Mouse (Mus musculus): ENCODE measurements around the gene Arfgef2. TPM values are rescaled to one million over a fixed set of nuclear protein-coding genes. Genes with fewer than 3 reads are reported as not detected.

The Arfgef2 gene
- total and polyA plus RNA-seq, 2 experiments from 2014 or later, result 3.4 to 27.8 TPM

DNA sequence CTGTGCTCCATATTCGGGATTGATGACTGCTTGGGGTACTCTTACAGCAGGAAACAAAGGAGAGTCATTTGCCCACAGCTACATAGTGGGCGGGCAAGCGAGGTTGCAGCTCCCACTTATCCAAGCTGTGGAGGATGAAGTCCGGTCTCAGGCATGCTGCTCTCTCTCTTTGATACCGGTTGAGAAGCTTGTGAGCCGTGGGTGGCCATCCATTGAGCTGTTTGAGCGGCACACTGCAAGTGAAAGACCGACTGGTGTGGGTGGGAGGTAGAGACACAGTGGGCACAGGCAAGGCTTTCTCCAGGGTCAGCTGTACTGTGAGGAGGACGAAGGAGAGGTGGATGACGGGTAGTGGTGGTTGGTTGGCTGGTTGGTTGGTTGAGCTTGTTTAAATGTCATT lies 5.4 kb downstream of the Arfgef2 start:
- ATAC-seq (ENCODE audit: low FRiP score) (no peak), DNase-seq (ENCODE audit: low spot score) (no peak)
- Histone ChIP-seq H3K27me3 (ENCODE audit: insufficient read depth, low read length) (no peaks in the 10 kb centered on the region), H3K9me3 (ENCODE audit: low read length) (no peaks in the 10 kb centered on the region), H3K4me3 (ENCODE audit: low read depth, low read length) (no peak overlapping the region), H3K27ac (ENCODE audit: low read depth, low read length) (no peak overlapping the region), H3K4me1 (ENCODE audit: insufficient read depth, low read length) (peaks cover 9% of the 10 kb centered on the region; the same call in 1 of the 2 replicates), H3K4me2 (ENCODE audit: low read depth, low read length, poor library complexity, severe bottlenecking) (no peak overlapping the region), H3K9ac (replicated peaks; ENCODE audit: low read length, poor library complexity, severe bottlenecking) (no peak overlapping the region), H3K36me3 (ENCODE audit: insufficient read depth, low read length) (no peaks in the 10 kb centered on the region)
- TF ChIP-seq CTCF (IDR thresholded peaks at IDR 0.05), result no peak
- WGBS, result 73% methylated on average over 10 of the region's 10 CpGs

DNA sequence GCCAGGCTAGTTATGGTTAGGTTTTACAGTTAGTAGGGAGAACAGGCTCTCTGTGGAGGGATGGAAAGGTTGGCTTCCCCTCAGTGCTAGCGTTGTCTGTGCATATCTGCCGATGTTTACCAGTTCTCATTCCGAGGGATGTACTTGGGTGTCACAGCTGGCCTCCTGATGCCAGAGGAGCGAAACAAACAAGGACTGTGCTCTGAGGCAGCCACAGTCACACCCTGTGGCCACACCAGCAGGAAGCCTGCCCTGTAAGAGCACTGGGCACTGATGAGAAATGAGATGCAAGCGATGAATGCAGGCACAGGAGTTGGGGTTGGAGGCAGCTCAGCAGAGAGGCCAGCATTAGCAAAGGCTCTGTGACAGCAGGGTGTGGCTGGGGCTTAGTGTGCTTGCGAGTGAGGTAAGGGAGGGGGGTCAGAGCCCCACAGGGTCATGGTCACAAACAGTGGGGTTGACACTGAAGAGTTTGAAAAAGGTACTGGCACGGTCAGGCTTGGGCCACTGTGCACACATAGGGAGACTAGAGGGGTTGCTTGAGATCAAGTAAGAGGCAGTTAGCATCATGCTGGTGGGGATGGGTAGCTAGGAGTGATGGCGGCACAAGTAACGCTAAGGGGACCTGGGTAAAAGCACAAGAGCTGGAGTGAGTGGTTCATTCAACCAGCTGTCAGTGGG lies 13.2 kb downstream of the Arfgef2 start:
- WGBS, result 87% methylated on average over 9 of the region's 9 CpGs
- Histone ChIP-seq H3K4me1 (ENCODE audit: insufficient read depth, low read length) (no peaks in the 10 kb centered on the region), H3K9ac (replicated peaks; ENCODE audit: low read length, poor library complexity, severe bottlenecking) (no peak overlapping the region), H3K27me3 (ENCODE audit: insufficient read depth, low read length) (no peaks in the 10 kb centered on the region), H3K27ac (ENCODE audit: low read depth, low read length) (no peak overlapping the region), H3K36me3 (ENCODE audit: insufficient read depth, low read length) (no peaks in the 10 kb centered on the region), H3K9me3 (ENCODE audit: low read length) (no peaks in the 10 kb centered on the region), H3K4me2 (ENCODE audit: low read depth, low read length, poor library complexity, severe bottlenecking) (no peak overlapping the region), H3K4me3 (ENCODE audit: low read depth, low read length) (no peak overlapping the region)
- no peak for ATAC-seq (ENCODE audit: low FRiP score)
- no peak for DNase-seq (ENCODE audit: low spot score)
- no peak for TF ChIP-seq CTCF (IDR thresholded peaks at IDR 0.05)

DNA sequence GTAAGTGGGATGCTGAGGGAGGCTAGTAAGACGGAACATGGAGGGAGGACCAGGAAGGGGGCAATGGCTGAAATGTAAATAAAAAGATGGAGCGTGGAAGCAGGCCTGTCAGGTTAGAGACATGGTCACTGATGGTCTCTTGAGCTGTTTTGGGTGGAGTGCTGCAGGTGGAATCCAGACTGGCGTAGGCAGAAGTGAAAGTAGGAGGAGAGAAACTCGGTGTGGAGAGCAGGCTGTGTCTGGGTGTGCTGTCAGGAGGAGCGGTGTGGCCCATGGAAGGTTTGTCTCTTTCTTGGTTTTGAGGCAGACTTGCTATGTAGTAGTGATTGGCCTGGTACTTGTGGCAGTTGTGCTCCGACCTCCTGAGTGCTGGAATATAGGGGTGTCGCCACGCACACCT lies 14.5 kb downstream of the Arfgef2 start:
- Histone ChIP-seq H3K4me3 (ENCODE audit: low read depth, low read length) (no peak overlapping the region), H3K27me3 (ENCODE audit: insufficient read depth, low read length) (no peaks in the 10 kb centered on the region), H3K36me3 (ENCODE audit: insufficient read depth, low read length) (no peaks in the 10 kb centered on the region), H3K4me2 (ENCODE audit: low read depth, low read length, poor library complexity, severe bottlenecking) (no peak overlapping the region), H3K9ac (replicated peaks; ENCODE audit: low read length, poor library complexity, severe bottlenecking) (no peak overlapping the region), H3K9me3 (ENCODE audit: low read length) (no peaks in the 10 kb centered on the region), H3K27ac (ENCODE audit: low read depth, low read length) (no peak overlapping the region), H3K4me1 (ENCODE audit: insufficient read depth, low read length) (no peaks in the 10 kb centered on the region)
- no peak for ATAC-seq (ENCODE audit: low FRiP score)
- TF ChIP-seq CTCF (IDR thresholded peaks at IDR 0.05), result no peak
- WGBS, result 92% methylated on average over 8 of the region's 8 CpGs
- no peak for DNase-seq (ENCODE audit: low spot score)

DNA sequence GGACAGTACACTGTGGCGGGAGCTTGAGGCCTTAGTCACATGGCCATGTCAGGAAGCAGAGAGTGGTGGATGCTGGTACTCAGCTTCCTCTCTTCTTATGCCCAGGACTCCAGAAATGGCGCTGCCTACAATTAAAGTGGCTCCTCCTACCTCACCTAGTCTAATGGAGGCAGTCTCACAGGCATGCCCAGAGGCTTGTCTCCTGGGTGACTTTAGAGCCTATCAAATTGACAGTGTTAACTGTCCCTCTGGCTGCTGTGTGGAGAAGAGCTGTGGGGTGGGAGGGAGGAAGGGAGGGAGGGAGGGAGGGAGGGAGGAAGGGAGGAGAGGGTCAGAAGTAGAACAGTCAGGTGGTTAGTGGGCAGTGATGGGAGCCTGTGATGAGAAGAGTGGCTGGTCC lies 15.5 kb downstream of the Arfgef2 start:
- H3K9me3 ChIP-seq (ENCODE audit: low read length), result no peaks in the 10 kb centered on the region
- WGBS, result 61% methylated on average over 2 of the region's 2 CpGs
- H3K9ac ChIP-seq (replicated peaks; ENCODE audit: low read length, poor library complexity, severe bottlenecking), result no peak overlapping the region
- TF ChIP-seq CTCF (IDR thresholded peaks at IDR 0.05), result no peak
- no peak overlapping the region for H3K4me2 ChIP-seq (ENCODE audit: low read depth, low read length, poor library complexity, severe bottlenecking)
- ATAC-seq (ENCODE audit: low FRiP score) (no peak), DNase-seq (ENCODE audit: low spot score) (no peak)
- no peak overlapping the region for H3K27ac ChIP-seq (ENCODE audit: low read depth, low read length)
- H3K4me1 ChIP-seq (ENCODE audit: insufficient read depth, low read length), result no peaks in the 10 kb centered on the region
- no peaks in the 10 kb centered on the region for H3K27me3 ChIP-seq (ENCODE audit: insufficient read depth, low read length)
- H3K4me3 ChIP-seq (ENCODE audit: low read depth, low read length), result no peak overlapping the region
- no peaks in the 10 kb centered on the region for H3K36me3 ChIP-seq (ENCODE audit: insufficient read depth, low read length)

DNA sequence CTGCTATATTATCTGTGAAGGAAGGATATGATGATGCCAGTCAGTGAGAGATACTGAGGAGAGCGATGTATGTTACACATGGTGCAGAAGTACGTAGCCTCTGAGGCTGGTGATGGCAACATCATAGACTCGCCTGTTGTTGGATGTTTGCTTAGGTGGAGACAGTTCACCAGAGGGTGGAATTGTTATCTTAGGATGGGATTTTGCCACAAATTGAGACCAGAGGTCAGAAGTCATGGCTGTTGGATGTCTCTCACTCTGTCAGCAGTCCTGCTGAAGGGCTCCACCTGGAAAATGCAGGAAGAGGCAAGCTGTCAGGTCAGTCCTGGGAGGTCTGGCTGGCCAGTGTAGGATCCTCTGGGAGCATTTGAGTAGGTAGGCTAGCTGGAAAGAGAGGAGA lies 16.0 kb downstream of the Arfgef2 start:
- 95% methylated on average over 3 of the region's 3 CpGs for WGBS
- TF ChIP-seq CTCF (IDR thresholded peaks at IDR 0.05), result no peak
- H3K9ac ChIP-seq (replicated peaks; ENCODE audit: low read length, poor library complexity, severe bottlenecking), result no peak overlapping the region
- no peak overlapping the region for H3K27ac ChIP-seq (ENCODE audit: low read depth, low read length)
- H3K27me3 ChIP-seq (ENCODE audit: insufficient read depth, low read length), result no peaks in the 10 kb centered on the region
- no peaks in the 10 kb centered on the region for H3K36me3 ChIP-seq (ENCODE audit: insufficient read depth, low read length)
- no peak overlapping the region for H3K4me3 ChIP-seq (ENCODE audit: low read depth, low read length)
- no peak for DNase-seq (ENCODE audit: low spot score)
- H3K4me1 ChIP-seq (ENCODE audit: insufficient read depth, low read length), result no peaks in the 10 kb centered on the region
- no peak overlapping the region for H3K4me2 ChIP-seq (ENCODE audit: low read depth, low read length, poor library complexity, severe bottlenecking)
- no peak for ATAC-seq (ENCODE audit: low FRiP score)
- no peaks in the 10 kb centered on the region for H3K9me3 ChIP-seq (ENCODE audit: low read length)

DNA sequence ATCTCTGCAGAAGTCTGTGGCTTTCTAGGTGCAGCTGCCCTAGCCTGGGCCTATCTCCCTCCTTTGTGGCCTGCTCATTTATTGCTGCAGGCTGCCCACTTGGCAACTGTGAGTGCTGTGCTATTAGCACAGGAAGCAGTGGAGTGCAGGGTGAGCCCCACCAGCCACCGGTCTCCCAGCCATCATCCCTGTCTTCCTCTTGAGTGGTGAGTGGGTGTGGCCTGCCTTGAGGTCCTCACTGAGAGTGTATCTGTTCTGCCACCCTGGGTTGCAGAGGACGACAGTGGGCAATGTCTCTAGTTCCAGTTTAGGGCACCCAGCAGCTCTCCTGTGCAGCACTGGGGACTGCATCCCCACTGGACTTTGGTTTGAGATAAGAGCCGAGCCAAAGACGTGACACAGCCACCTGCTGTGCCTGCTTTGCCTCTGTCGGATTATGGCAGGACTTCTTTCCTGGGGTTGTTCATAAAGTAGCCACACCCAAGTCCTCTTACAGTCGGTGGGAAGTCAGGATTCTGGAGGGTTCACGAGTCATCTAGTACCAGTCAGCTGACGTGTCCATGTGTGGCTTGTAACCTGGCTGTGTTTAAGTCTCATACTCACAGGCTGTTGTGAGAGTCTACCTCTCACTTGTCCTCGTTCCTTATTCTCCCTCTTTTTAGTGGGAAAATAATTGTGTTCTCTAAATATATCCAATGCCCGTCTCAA lies 16.9 kb downstream of the Arfgef2 start:
- H3K36me3 ChIP-seq (ENCODE audit: insufficient read depth, low read length), result no peaks in the 10 kb centered on the region
- H3K4me1 ChIP-seq (ENCODE audit: insufficient read depth, low read length), result no peaks in the 10 kb centered on the region
- H3K9me3 ChIP-seq (ENCODE audit: low read length), result no peaks in the 10 kb centered on the region
- 72% methylated on average over 10 of the region's 10 CpGs for WGBS
- ATAC-seq (ENCODE audit: low FRiP score), result no peak
- no peak overlapping the region for H3K4me3 ChIP-seq (ENCODE audit: low read depth, low read length)
- TF ChIP-seq CTCF (IDR thresholded peaks at IDR 0.05), result no peak
- DNase-seq (ENCODE audit: low spot score), result no peak
- H3K27ac ChIP-seq (ENCODE audit: low read depth, low read length), result no peak overlapping the region
- no peak overlapping the region for H3K9ac ChIP-seq (replicated peaks; ENCODE audit: low read length, poor library complexity, severe bottlenecking)
- no peak overlapping the region for H3K4me2 ChIP-seq (ENCODE audit: low read depth, low read length, poor library complexity, severe bottlenecking)
- no peaks in the 10 kb centered on the region for H3K27me3 ChIP-seq (ENCODE audit: insufficient read depth, low read length)

Measured in midbrain, postnatal 0 days (tissue).